Mouse (Mus musculus) heart, postnatal 14 days (tissue): ENCODE results near the gene Fgr. TPM values are rescaled to one million over a fixed set of nuclear protein-coding genes. Genes with fewer than 3 reads are reported as not detected.
A peak's percentile ranks its signal among the peaks of the same experiment; 100 is the strongest.

Experiments
- DNase-seq, 2 experiments: peaks; one replicate each; pipeline ENCODE4 v3.0.0; 2021 to 2022
- intact Hi-C: fragments of 180-260 bp; cut with DNase I; formaldehyde crosslinking; loops from one replicate; pipeline ENCODE4 v1.15.1; 2025
- total RNA-seq, 2 experiments: library from RNA; stranded (reverse); gene quantifications; 2 replicates each; pipeline ENCODE4 v1.2.3; 2021

Fgr gene
- total RNA-seq, 2 experiments from 2014 or later: 0.43 to 0.49 TPM

GRCm38 (mm10) chr4:132955395-132955791 lies 18.5 kb upstream of the Fgr start:
- DNase-seq: no peak
- intact Hi-C loops: no loop called here

GRCm38 (mm10) chr4:132958741-132959678 lies 14.9 kb upstream of the Fgr start:
- DNase-seq: peak; percentile 61 to 69
- intact Hi-C loops: no loop called here

- no peak for DNase-seq
- intact Hi-C loops: no loop called here
These were observed 14.2 kb upstream of the Fgr start for GRCm38 (mm10) chr4:132959679-132960045.

GRCm38 (mm10) chr4:132960313-132960712 lies 13.6 kb upstream of the Fgr start:
- DNase-seq: no peak
- intact Hi-C loops: no loop called here

GRCm38 (mm10) chr4:132960864-132961639 lies 12.8 kb upstream of the Fgr start:
- peak; percentile 77 to 81 for DNase-seq
- intact Hi-C loops: no loop called here

- DNase-seq: no peak
- intact Hi-C loops: no loop called here
These were observed 12.0 kb upstream of the Fgr start for GRCm38 (mm10) chr4:132961866-132962265.

- intact Hi-C loops: no loop called here
- DNase-seq: no peak
These were observed 11.3 kb upstream of the Fgr start for GRCm38 (mm10) chr4:132962628-132963027.

- DNase-seq: no peak
- intact Hi-C loops: no loop called here
These were observed 10.5 kb upstream of the Fgr start for GRCm38 (mm10) chr4:132963436-132963835.

GRCm38 (mm10) chr4:132964064-132964463 lies 9.8 kb upstream of the Fgr start:
- intact Hi-C loops: no loop called here
- no peak for DNase-seq

- intact Hi-C loops: no loop called here
- DNase-seq: no peak
These were observed 9.4 kb upstream of the Fgr start for GRCm38 (mm10) chr4:132964473-132964872.

GRCm38 (mm10) chr4:132968105-132968938 lies 5.6 kb upstream of the Fgr start:
- DNase-seq: no peak
- intact Hi-C loops: no loop called here

- intact Hi-C loops: no loop called here
- no peak for DNase-seq
These were observed 2.3 kb upstream of the Fgr start for GRCm38 (mm10) chr4:132971601-132972000.

GRCm38 (mm10) chr4:132972101-132972500 lies 1.8 kb upstream of the Fgr start:
- intact Hi-C loops: no loop called here
- DNase-seq: no peak

GRCm38 (mm10) chr4:132972556-132972955 lies 1.3 kb upstream of the Fgr start:
- no peak for DNase-seq
- intact Hi-C loops: no loop called here

- intact Hi-C loops: no loop called here
- DNase-seq: no peak
These were observed 709 bp upstream of the Fgr start for GRCm38 (mm10) chr4:132973186-132973585.

- intact Hi-C loops: no loop called here
- DNase-seq: peak; percentile 71 to 79
These were observed 1.0 kb downstream of the Fgr start for GRCm38 (mm10) chr4:132974904-132975303.

GRCm38 (mm10) chr4:132975791-132976190 lies 1.9 kb downstream of the Fgr start:
- intact Hi-C loops: no loop called here
- no peak for DNase-seq

GRCm38 (mm10) chr4:132976729-132977128 lies 2.8 kb downstream of the Fgr start:
- DNase-seq: no peak
- intact Hi-C loops: no loop called here

- DNase-seq: no peak
- intact Hi-C loops: no loop called here
These were observed 3.7 kb downstream of the Fgr start for GRCm38 (mm10) chr4:132977597-132977996.

GRCm38 (mm10) chr4:132979186-132979585 lies 5.3 kb downstream of the Fgr start:
- intact Hi-C loops: no loop called here
- no peak for DNase-seq

GRCm38 (mm10) chr4:132981621-132982020 lies 7.7 kb downstream of the Fgr start:
- no peak for DNase-seq
- intact Hi-C loops: no loop called here
